Mouse (Mus musculus): ENCODE data around the gene Jsrp1. TPM values are rescaled to one million over a fixed set of nuclear protein-coding genes. Genes with fewer than 3 reads are reported as not detected.
A peak's percentile ranks its signal among the peaks of the same experiment; 100 is the strongest.

Gene Jsrp1
- polyA plus RNA-seq, 1 experiment from 2014 or later = 0.95 TPM

GRCm38 (mm10) chr10:80812391-80813041, 782 bp downstream of the Jsrp1 start:
- ATAC-seq (replicated peaks; ENCODE audit: low FRiP score, low TSS enrichment, low read depth) = no peak
- Histone ChIP-seq H3K9me3 (ENCODE audit: control insufficient read depth, low read length) (no peaks in the 10 kb centered on the region), H3K9ac (ENCODE audit: low read length) (no peak overlapping the region), H3K4me2 (ENCODE audit: low read length) (no peak overlapping the region), H3K27ac (ENCODE audit: low read depth) (no peak overlapping the region), H3K4me1 (replicated peaks; ENCODE audit: control insufficient read depth, insufficient read depth, low read length) (peaks cover 17% of the 10 kb centered on the region), H3K36me3 (ENCODE audit: control insufficient read depth, insufficient read depth, low read length) (no peaks in the 10 kb centered on the region), H3K4me3 (ENCODE audit: low read depth, low read length) (no peak overlapping the region), H3K27me3 (replicated peaks; ENCODE audit: control insufficient read depth, insufficient read depth, low read length) (0 out of 2 replicates have a peak, but pooled peaks cover 13% of the 10 kb centered on the region)
- no peak for DNase-seq (ENCODE audit: low spot score)
- 50% methylated on average over 5 of the region's 5 CpGs for WGBS

- Histone ChIP-seq H3K27ac (ENCODE audit: low read depth) (no peak overlapping the region), H3K36me3 (ENCODE audit: control insufficient read depth, insufficient read depth, low read length) (peaks cover 2% of the 10 kb centered on the region; the same call in 1 of the 2 replicates), H3K27me3 (replicated peaks; ENCODE audit: control insufficient read depth, insufficient read depth, low read length) (0 out of 2 replicates have a peak, but pooled peaks cover 13% of the 10 kb centered on the region), H3K9me3 (ENCODE audit: control insufficient read depth, low read length) (no peaks in the 10 kb centered on the region), H3K4me1 (replicated peaks; ENCODE audit: control insufficient read depth, insufficient read depth, low read length) (peaks cover 25% of the 10 kb centered on the region), H3K9ac (ENCODE audit: low read length) (no peak overlapping the region), H3K4me3 (ENCODE audit: low read depth, low read length) (no peak overlapping the region), H3K4me2 (ENCODE audit: low read length) (peak overlapping the region; percentile 20)
- DNase-seq (ENCODE audit: low spot score) = no peak
- 5% methylated on average over 19 of the region's 20 CpGs for WGBS
- ATAC-seq (replicated peaks; ENCODE audit: low FRiP score, low TSS enrichment, low read depth) = no peak
Observed at GRCm38 (mm10) chr10:80810084-80810483, 3.2 kb downstream of the Jsrp1 start.

GRCm38 (mm10) chr10:80808985-80809632, 4.2 kb downstream of the Jsrp1 start:
- no peak for ATAC-seq (replicated peaks; ENCODE audit: low FRiP score, low TSS enrichment, low read depth)
- 9% methylated on average over 17 of the region's 18 CpGs for WGBS
- H3K4me3 ChIP-seq (ENCODE audit: low read depth, low read length) = 0 out of 2 replicates have a peak overlapping the region, but pooled peaks have one; percentile 10

GRCm38 (mm10) chr10:80808099-80808984, 5.0 kb downstream of the Jsrp1 start:
- Histone ChIP-seq H3K9ac (ENCODE audit: low read length) (no peak overlapping the region), H3K9me3 (ENCODE audit: control insufficient read depth, low read length) (no peaks in the 10 kb centered on the region), H3K4me2 (ENCODE audit: low read length) (peak overlapping the region; percentile 83), H3K27me3 (replicated peaks; ENCODE audit: control insufficient read depth, insufficient read depth, low read length) (0 out of 2 replicates have a peak, but pooled peaks cover 13% of the 10 kb centered on the region), H3K4me1 (replicated peaks; ENCODE audit: control insufficient read depth, insufficient read depth, low read length) (peaks cover 25% of the 10 kb centered on the region), H3K27ac (ENCODE audit: low read depth) (no peak overlapping the region; the same call in 1 of the 2 replicates), H3K36me3 (ENCODE audit: control insufficient read depth, insufficient read depth, low read length) (peaks cover 19% of the 10 kb centered on the region), H3K4me3 (ENCODE audit: low read depth, low read length) (0 out of 2 replicates have a peak overlapping the region, but pooled peaks have one; percentile 10)
- ATAC-seq (replicated peaks; ENCODE audit: low FRiP score, low TSS enrichment, low read depth) = no peak
- DNase-seq (ENCODE audit: low spot score) = peak; percentile 65
- WGBS = 28% methylated on average over 40 of the region's 40 CpGs

More at GRCm38 (mm10) chr10:80808985-80809632, 4.2 kb downstream of the Jsrp1 start:
- 0 out of 2 replicates have a peak overlapping the region, but pooled peaks have one; percentile 7 for H3K9ac ChIP-seq (ENCODE audit: low read length)
- H3K27me3 ChIP-seq (replicated peaks; ENCODE audit: control insufficient read depth, insufficient read depth, low read length) = 0 out of 2 replicates have a peak, but pooled peaks cover 13% of the 10 kb centered on the region
- H3K4me1 ChIP-seq (replicated peaks; ENCODE audit: control insufficient read depth, insufficient read depth, low read length) = peaks cover 25% of the 10 kb centered on the region
- H3K27ac ChIP-seq (ENCODE audit: low read depth) = no peak overlapping the region
- H3K36me3 ChIP-seq (ENCODE audit: control insufficient read depth, insufficient read depth, low read length) = peaks cover 11% of the 10 kb centered on the region
- no peaks in the 10 kb centered on the region for H3K9me3 ChIP-seq (ENCODE audit: control insufficient read depth, low read length)
- peak overlapping the region; percentile 83 for H3K4me2 ChIP-seq (ENCODE audit: low read length)
- DNase-seq (ENCODE audit: low spot score) = no peak

GRCm38 (mm10) chr10:80807057-80807627, 6.2 kb downstream of the Jsrp1 start:
- Histone ChIP-seq H3K27ac (ENCODE audit: low read depth) (peak overlapping the region; percentile 52; the same call in 1 of the 2 replicates), H3K4me2 (ENCODE audit: low read length) (peak overlapping the region; percentile 83), H3K9ac (ENCODE audit: low read length) (peak overlapping the region; percentile 34), H3K4me1 (replicated peaks; ENCODE audit: control insufficient read depth, insufficient read depth, low read length) (peaks cover 25% of the 10 kb centered on the region), H3K36me3 (ENCODE audit: control insufficient read depth, insufficient read depth, low read length) (peaks cover 31% of the 10 kb centered on the region), H3K27me3 (replicated peaks; ENCODE audit: control insufficient read depth, insufficient read depth, low read length) (0 out of 2 replicates have a peak, but pooled peaks cover 13% of the 10 kb centered on the region), H3K4me3 (ENCODE audit: low read depth, low read length) (peak overlapping the region; percentile 41), H3K9me3 (ENCODE audit: control insufficient read depth, low read length) (no peaks in the 10 kb centered on the region)
- DNase-seq (ENCODE audit: low spot score) (peak; percentile 84), ATAC-seq (replicated peaks; ENCODE audit: low FRiP score, low TSS enrichment, low read depth) (peak; percentile 64)
- 1% methylated on average over 58 of the region's 58 CpGs for WGBS

GRCm38 (mm10) chr10:80806341-80807056, 6.8 kb downstream of the Jsrp1 start:
- H3K9me3 ChIP-seq (ENCODE audit: control insufficient read depth, low read length) = no peaks in the 10 kb centered on the region
- DNase-seq (ENCODE audit: low spot score) = no peak
- H3K36me3 ChIP-seq (ENCODE audit: control insufficient read depth, insufficient read depth, low read length) = peaks cover 38% of the 10 kb centered on the region
- H3K4me3 ChIP-seq (ENCODE audit: low read depth, low read length) = peak overlapping the region; percentile 41
- WGBS = 49% methylated on average over 34 of the region's 34 CpGs
- 0 out of 2 replicates have a peak, but pooled peaks have one; percentile 5 for ATAC-seq (replicated peaks; ENCODE audit: low FRiP score, low TSS enrichment, low read depth)
- peak overlapping the region; percentile 34 for H3K9ac ChIP-seq (ENCODE audit: low read length)
- H3K27ac ChIP-seq (ENCODE audit: low read depth) = peak overlapping the region; percentile 52; the same call in 1 of the 2 replicates
- peaks cover 25% of the 10 kb centered on the region for H3K4me1 ChIP-seq (replicated peaks; ENCODE audit: control insufficient read depth, insufficient read depth, low read length)
- 0 out of 2 replicates have a peak, but pooled peaks cover 13% of the 10 kb centered on the region for H3K27me3 ChIP-seq (replicated peaks; ENCODE audit: control insufficient read depth, insufficient read depth, low read length)
- H3K4me2 ChIP-seq (ENCODE audit: low read length) = peak overlapping the region; percentile 83

GRCm38 (mm10) chr10:80805925-80806324, 7.4 kb downstream of the Jsrp1 start:
- H3K27ac ChIP-seq (ENCODE audit: low read depth) = no peak overlapping the region
- DNase-seq (ENCODE audit: low spot score) = peak; percentile 95
- H3K4me1 ChIP-seq (replicated peaks; ENCODE audit: control insufficient read depth, insufficient read depth, low read length) = peaks cover 25% of the 10 kb centered on the region
- H3K4me2 ChIP-seq (ENCODE audit: low read length) = no peak overlapping the region
- WGBS = 32% methylated on average over 3 of the region's 3 CpGs
- H3K9ac ChIP-seq (ENCODE audit: low read length) = no peak overlapping the region
- H3K4me3 ChIP-seq (ENCODE audit: low read depth, low read length) = no peak overlapping the region
- H3K27me3 ChIP-seq (replicated peaks; ENCODE audit: control insufficient read depth, insufficient read depth, low read length) = 0 out of 2 replicates have a peak, but pooled peaks cover 13% of the 10 kb centered on the region
- no peaks in the 10 kb centered on the region for H3K9me3 ChIP-seq (ENCODE audit: control insufficient read depth, low read length)
- ATAC-seq (replicated peaks; ENCODE audit: low FRiP score, low TSS enrichment, low read depth) = peak; percentile 20; the same call in 1 of the 2 replicates
- H3K36me3 ChIP-seq (ENCODE audit: control insufficient read depth, insufficient read depth, low read length) = peaks cover 43% of the 10 kb centered on the region

Data from intestine, embryonic 14.5 days (tissue).